Mouse (Mus musculus): Measurements from ENCODE around the gene Rhof. TPM values are rescaled to one million over a fixed set of nuclear protein-coding genes. Genes with fewer than 3 reads are reported as not detected.

Gene Rhof
- total RNA-seq, 2 experiments from 2014 or later = 51.3 to 53.0 TPM

Other genes starting within 250 kb of the Rhof start
- 10 to 100 TPM; 23.7 to 27.3 TPM for gene Kdm2b, start 142.9 kb downstream of the Rhof start, total RNA-seq (2021)
- 1 to 10 TPM; 7.0 to 7.9 TPM for gene Orai1, start 117.6 kb downstream of the Rhof start, total RNA-seq (2021)
- gene Morn3, start 85.7 kb downstream of the Rhof start, total RNA-seq (2021) = not detected
- 10 to 100 TPM; 13.2 to 17.7 TPM for gene Tmem120b, start 64.3 kb downstream of the Rhof start, total RNA-seq (2021)
- 10 to 100 TPM; 27.9 to 35.0 TPM for gene Setd1b, start 9.5 kb upstream of the Rhof start, total RNA-seq (2021)
- gene Psmd9, start 36.7 kb upstream of the Rhof start, total RNA-seq (2021) = 10 to 100 TPM; 28.6 to 29.6 TPM
- not detected for gene Hpd, start 50.0 kb upstream of the Rhof start, total RNA-seq (2021)
- 1 to 10 TPM; 4.7 to 6.7 TPM for gene Wdr66, start 119.4 kb upstream of the Rhof start, total RNA-seq (2021)
- 10 to 100 TPM; 69.0 to 71.7 TPM for gene Bcl7a, start 211.1 kb upstream of the Rhof start, total RNA-seq (2021)

All from left cerebral cortex, postnatal 36 days (tissue).